Mouse (Mus musculus): Measurements from ENCODE around the gene Esf1. TPM values are rescaled to one million over a fixed set of nuclear protein-coding genes. Genes with fewer than 3 reads are reported as not detected.
"Not testable (repeated sequence)": the region's sequence is repeated elsewhere in the genome, so short reads cannot be mapped to it uniquely, and the experiment has no call there.

The Esf1 gene
- 48.3 and 59.7 TPM in 2 replicates for total RNA-seq (2017)

GRCm38 (mm10) chr2:140170127-140170802, at the start of gene Esf1, which contains the start of gene Ndufaf5:
Esf1 (minus strand) TSS chr2:140170564.
Ndufaf5 (plus strand) TSS chr2:140170649.
- peak; percentile 98 for ATAC-seq (ENCODE audit: extremely low read depth, insufficient number of reproducible peaks, low FRiP score, poor library complexity, severe bottlenecking)

GRCm38 (mm10) chr2:140215965-140216364, 45.6 kb upstream of the Esf1 start:
- no peak for ATAC-seq (ENCODE audit: extremely low read depth, insufficient number of reproducible peaks, low FRiP score, poor library complexity, severe bottlenecking)

GRCm38 (mm10) chr2:140215415-140215814, 45.1 kb upstream of the Esf1 start:
- ATAC-seq (ENCODE audit: extremely low read depth, insufficient number of reproducible peaks, low FRiP score, poor library complexity, severe bottlenecking) = no peak

GRCm38 (mm10) chr2:140214519-140215027, 44.2 kb upstream of the Esf1 start:
- no peak for ATAC-seq (ENCODE audit: extremely low read depth, insufficient number of reproducible peaks, low FRiP score, poor library complexity, severe bottlenecking)

GRCm38 (mm10) chr2:140203756-140204155, 33.4 kb upstream of the Esf1 start:
- ATAC-seq (ENCODE audit: extremely low read depth, insufficient number of reproducible peaks, low FRiP score, poor library complexity, severe bottlenecking) = no peak

GRCm38 (mm10) chr2:140202573-140202972, 32.2 kb upstream of the Esf1 start:
- no peak for ATAC-seq (ENCODE audit: extremely low read depth, insufficient number of reproducible peaks, low FRiP score, poor library complexity, severe bottlenecking)

GRCm38 (mm10) chr2:140200713-140201112, 30.3 kb upstream of the Esf1 start:
- ATAC-seq (ENCODE audit: extremely low read depth, insufficient number of reproducible peaks, low FRiP score, poor library complexity, severe bottlenecking) = no peak

- ATAC-seq (ENCODE audit: extremely low read depth, insufficient number of reproducible peaks, low FRiP score, poor library complexity, severe bottlenecking) = not testable (repeated sequence)
These were observed 15.4 kb upstream of the Esf1 start for GRCm38 (mm10) chr2:140185685-140186210.

- ATAC-seq (ENCODE audit: extremely low read depth, insufficient number of reproducible peaks, low FRiP score, poor library complexity, severe bottlenecking) = peak; percentile 47; the same call in 1 of the 2 replicates
These were observed 614 bp upstream of the Esf1 start for GRCm38 (mm10) chr2:140170803-140171553.

GRCm38 (mm10) chr2:140169057-140169456, 1.3 kb downstream of the Esf1 start:
- no peak for ATAC-seq (ENCODE audit: extremely low read depth, insufficient number of reproducible peaks, low FRiP score, poor library complexity, severe bottlenecking)

GRCm38 (mm10) chr2:140163351-140163854, 7.0 kb downstream of the Esf1 start:
- no peak for ATAC-seq (ENCODE audit: extremely low read depth, insufficient number of reproducible peaks, low FRiP score, poor library complexity, severe bottlenecking)

- ATAC-seq (ENCODE audit: extremely low read depth, insufficient number of reproducible peaks, low FRiP score, poor library complexity, severe bottlenecking) = no peak
These were observed 11.1 kb downstream of the Esf1 start for GRCm38 (mm10) chr2:140159186-140159730.

- ATAC-seq (ENCODE audit: extremely low read depth, insufficient number of reproducible peaks, low FRiP score, poor library complexity, severe bottlenecking) = not testable (repeated sequence)
These were observed 18.6 kb downstream of the Esf1 start, which contains the start of gene Gm17374 for GRCm38 (mm10) chr2:140151743-140152142. Gm17374 (plus strand) TSS chr2:140152043.

GRCm38 (mm10) chr2:140125516-140125915, 44.8 kb downstream of the Esf1 start:
- ATAC-seq (ENCODE audit: extremely low read depth, insufficient number of reproducible peaks, low FRiP score, poor library complexity, severe bottlenecking) = no peak

GRCm38 (mm10) chr2:140113851-140114250, 56.5 kb downstream of the Esf1 start:
- no peak for ATAC-seq (ENCODE audit: extremely low read depth, insufficient number of reproducible peaks, low FRiP score, poor library complexity, severe bottlenecking)

- no peak for ATAC-seq (ENCODE audit: extremely low read depth, insufficient number of reproducible peaks, low FRiP score, poor library complexity, severe bottlenecking)
These were observed 61.4 kb downstream of the Esf1 start for GRCm38 (mm10) chr2:140108945-140109344.

GRCm38 (mm10) chr2:140107641-140108040, 62.7 kb downstream of the Esf1 start:
- no peak for ATAC-seq (ENCODE audit: extremely low read depth, insufficient number of reproducible peaks, low FRiP score, poor library complexity, severe bottlenecking)

GRCm38 (mm10) chr2:140104951-140105350, 65.4 kb downstream of the Esf1 start:
- ATAC-seq (ENCODE audit: extremely low read depth, insufficient number of reproducible peaks, low FRiP score, poor library complexity, severe bottlenecking) = no peak

All from neutrophil, adult 5-6 weeks (primary cell).